Mouse (Mus musculus) kidney, postnatal 36 days (tissue): ENCODE measurements around the gene Phlpp1.

Experiments
- DNase-seq, 2 experiments: peaks; one replicate each; pipeline ENCODE4 v3.0.0; 2021 to 2022; ENCODE audit warnings: mixed read lengths in 2 of 2

The Phlpp1 gene

GRCm38 (mm10) chr1:106168001-106168400 is 3.6 kb upstream of the Phlpp1 start:
- DNase-seq: no peak

GRCm38 (mm10) chr1:106168801-106169200 is 2.8 kb upstream of the Phlpp1 start:
- no peak for DNase-seq

GRCm38 (mm10) chr1:106169741-106170265 is 1.7 kb upstream of the Phlpp1 start:
- no peak for DNase-seq

- DNase-seq: peak; percentile 35 to 68
These were observed 864 bp downstream of the Phlpp1 start for GRCm38 (mm10) chr1:106172301-106172930.

GRCm38 (mm10) chr1:106172931-106173371 is 1.4 kb downstream of the Phlpp1 start:
- DNase-seq: peak in 1 of 2 experiments; percentile 60

GRCm38 (mm10) chr1:106173621-106174156 is 2.1 kb downstream of the Phlpp1 start:
- DNase-seq: peak in 1 of 2 experiments; percentile 28

GRCm38 (mm10) chr1:106174598-106174997 is 3.0 kb downstream of the Phlpp1 start:
- no peak for DNase-seq

GRCm38 (mm10) chr1:106175360-106175759 is 3.8 kb downstream of the Phlpp1 start:
- no peak for DNase-seq

- no peak for DNase-seq
These were observed 5.2 kb downstream of the Phlpp1 start for GRCm38 (mm10) chr1:106176791-106177190.

- no peak for DNase-seq
These were observed 6.6 kb downstream of the Phlpp1 start for GRCm38 (mm10) chr1:106177868-106178790.

- DNase-seq: no peak
These were observed 12.1 kb downstream of the Phlpp1 start for GRCm38 (mm10) chr1:106183701-106184100.

GRCm38 (mm10) chr1:106184780-106185460 is 13.4 kb downstream of the Phlpp1 start:
- no peak for DNase-seq

GRCm38 (mm10) chr1:106185461-106185924 is 13.9 kb downstream of the Phlpp1 start:
- DNase-seq: no peak

- DNase-seq: no peak
These were observed 14.5 kb downstream of the Phlpp1 start for GRCm38 (mm10) chr1:106186062-106186461.

GRCm38 (mm10) chr1:106187480-106187879 is 15.9 kb downstream of the Phlpp1 start:
- DNase-seq: no peak

GRCm38 (mm10) chr1:106188756-106189155 is 17.2 kb downstream of the Phlpp1 start:
- no peak for DNase-seq

GRCm38 (mm10) chr1:106189311-106189710 is 17.8 kb downstream of the Phlpp1 start:
- DNase-seq: no peak

- no peak for DNase-seq
These were observed 19.1 kb downstream of the Phlpp1 start for GRCm38 (mm10) chr1:106190695-106191094.

GRCm38 (mm10) chr1:106191885-106192284 is 20.3 kb downstream of the Phlpp1 start:
- DNase-seq: no peak

- peak in 1 of 2 experiments; percentile 20 for DNase-seq
These were observed 21.4 kb downstream of the Phlpp1 start for GRCm38 (mm10) chr1:106192864-106193470.

GRCm38 (mm10) chr1:106193487-106193886 is 21.9 kb downstream of the Phlpp1 start:
- DNase-seq: no peak

- DNase-seq: no peak
These were observed 22.7 kb downstream of the Phlpp1 start for GRCm38 (mm10) chr1:106194263-106194662.
